Mouse (Mus musculus) megakaryocyte, embryonic 14.5 days (primary cell): ENCODE measurements at regions not wholly inside any gene's neighbourhood (a gene's known extent, or its start where the extent isn't known, plus 50 kb on each side); places are given as distances from the start of the nearest gene placed in this dataset.

Experiments
- FLI1 ChIP-seq: IDR thresholded peaks from 2 replicates; pipeline ENCODE4 v1.6.1; 2012; ENCODE audit warnings: low read length, inconsistent platforms, mixed read lengths
- GATA1 ChIP-seq: IDR thresholded peaks from 3 replicates; pipeline ENCODE4 v1.6.1; 2012; ENCODE audit warnings: mixed read lengths, low read length, inconsistent platforms, borderline replicate concordance

GRCm38 (mm10) chr5:97527555-97527954, 70.7 kb upstream of the Gk2 start:
- TF ChIP-seq FLI1 (no peak), GATA1 (no peak)
